Mouse (Mus musculus) stomach, embryonic 16.5 days (tissue): ENCODE results near the gene R3hdm4. TPM values are rescaled to one million over a fixed set of nuclear protein-coding genes. Genes with fewer than 3 reads are reported as not detected.
"Not testable (repeated sequence)": the region's sequence is repeated elsewhere in the genome, so short reads cannot be mapped to it uniquely, and the experiment has no call there.

Source experiments
- ATAC-seq: fragments of 200-750 bp; cut with Nextera tagmentation; 2 replicates; pipeline ENCODE4 v1.8.0; 2017; ENCODE audit warnings: moderate number of reproducible peaks, moderate TSS enrichment; ENCODE audit not compliant: insufficient read depth, low FRiP score
- H3K27ac ChIP-seq: fragments of 300-500 bp; sonication (generic); 2 replicates; pipeline ENCODE4 v1.5.1; 2014; ENCODE audit warnings: low read length
- H3K27me3 ChIP-seq: fragments of 300-500 bp; sonication (generic); 2 replicates; pipeline ENCODE4 v1.6.1; 2014; ENCODE audit warnings: low read length, control low read depth, mixed read lengths; ENCODE audit not compliant: control insufficient read depth, insufficient read depth
- H3K36me3 ChIP-seq: fragments of 300-500 bp; sonication (generic); 2 replicates; pipeline ENCODE4 v1.6.1; 2014; ENCODE audit warnings: low read length; ENCODE audit not compliant: control insufficient read depth, insufficient read depth
- H3K4me1 ChIP-seq: fragments of 300-500 bp; sonication (generic); 2 replicates; pipeline ENCODE4 v1.6.1; 2014; ENCODE audit warnings: low read length, control low read depth, mixed read lengths; ENCODE audit not compliant: control insufficient read depth, insufficient read depth
- H3K4me2 ChIP-seq: fragments of 300-500 bp; sonication (generic); 2 replicates; pipeline ENCODE4 v1.6.1; 2014; ENCODE audit warnings: low read depth, low read length, mixed read lengths
- H3K4me3 ChIP-seq: fragments of 300-500 bp; sonication (generic); replicated peaks from 2 replicates; pipeline ENCODE4 v1.5.1; 2014; ENCODE audit warnings: mild to moderate bottlenecking, low read length
- H3K9ac ChIP-seq: fragments of 300-500 bp; sonication (generic); 2 replicates; pipeline ENCODE4 v1.6.1; 2014; ENCODE audit warnings: low read length
- H3K9me3 ChIP-seq: fragments of 300-500 bp; sonication (generic); replicated peaks from 2 replicates; pipeline ENCODE4 v1.6.1; 2016; ENCODE audit warnings: low read length, control low read depth; ENCODE audit not compliant: control insufficient read depth
- WGBS: fragments of 180-500 bp; shearing (Covaris S2); extraction: QIAGEN DNeasy Blood & Tissue Kit; methylation state at CpG from one replicate; pipeline ENCODE4 v1.1.7; 2014; 5-methylcytosine and 5-hydroxymethylcytosine counted together
- polyA plus RNA-seq: library from polyadenylated mRNA; unstranded; fragments of >200 nt; fragmentation: Nextera tagmentation; extraction: Ambion mirVana; gene quantifications from 2 replicates; pipeline ENCODE4 v1.2.1, GENCODE M21; 2015

Gene R3hdm4
- polyA plus RNA-seq, 1 experiment from 2014 or later = 160 TPM

- under 1% methylated on average over 61 of the region's 61 CpGs for WGBS
- Histone ChIP-seq H3K36me3 (no peaks in the 10 kb centered on the region; the same call in 1 of the 2 replicates), H3K27ac (peak within 1 kb of the TSS; percentile 74), H3K4me3 (peak within 1 kb of the TSS; percentile 96), H3K9ac (peak within 1 kb of the TSS; percentile 92), H3K4me2 (peak within 1 kb of the TSS; percentile 68), H3K4me1 (peaks cover 7% of the 10 kb centered on the region), H3K27me3 (no peaks in the 10 kb centered on the region), H3K9me3 (no peaks in the 10 kb centered on the region)
- ATAC-seq = peak; percentile 96
These were observed 39.0 kb upstream of the R3hdm4 start, which contains the start of gene Wdr18 for GRCm38 (mm10) chr10:79959847-79960601. Wdr18 (plus strand) TSS chr10:79960152.

- peak overlapping the region; percentile 29; the same call in 1 of the 2 replicates for H3K4me2 ChIP-seq
- H3K4me1 ChIP-seq, H3K27ac ChIP-seq, H3K9ac ChIP-seq, H3K9me3 ChIP-seq, ATAC-seq, H3K36me3 ChIP-seq, H3K27me3 ChIP-seq: not testable (repeated sequence)
- H3K4me3 ChIP-seq = peak overlapping the region; percentile 96
- WGBS = 30% methylated on average over 10 of the region's 10 CpGs
These were observed 38.4 kb upstream of the R3hdm4 start for GRCm38 (mm10) chr10:79959412-79959811.

- no peak for ATAC-seq
- Histone ChIP-seq H3K4me2 (peak overlapping the region; percentile 32; the same call in 1 of the 2 replicates), H3K4me1 (peaks cover 7% of the 10 kb centered on the region), H3K27ac (no peak overlapping the region), H3K27me3 (no peaks in the 10 kb centered on the region), H3K36me3 (no peaks in the 10 kb centered on the region), H3K9me3 (no peaks in the 10 kb centered on the region), H3K4me3 (no peak overlapping the region; the same call in 1 of the 2 replicates), H3K9ac (peak overlapping the region; percentile 48; the same call in 1 of the 2 replicates)
- 10% methylated on average over 21 of the region's 21 CpGs for WGBS
These were observed 37.3 kb upstream of the R3hdm4 start for GRCm38 (mm10) chr10:79958140-79958816.

- Histone ChIP-seq H3K4me2 (no peak overlapping the region), H3K9me3 (no peaks in the 10 kb centered on the region), H3K4me1 (peaks cover 7% of the 10 kb centered on the region), H3K36me3 (no peaks in the 10 kb centered on the region), H3K27ac (no peak overlapping the region), H3K4me3 (no peak overlapping the region), H3K27me3 (no peaks in the 10 kb centered on the region), H3K9ac (no peak overlapping the region)
- 40% methylated on average over 4 of the region's 4 CpGs for WGBS
- no peak for ATAC-seq
These were observed 35.7 kb upstream of the R3hdm4 start for GRCm38 (mm10) chr10:79956643-79957154.

GRCm38 (mm10) chr10:79955691-79956090 is 34.7 kb upstream of the R3hdm4 start:
- no peak for ATAC-seq
- Histone ChIP-seq H3K27ac (no peak overlapping the region), H3K9ac (0 out of 2 replicates have a peak overlapping the region, but pooled peaks have one; percentile 25), H3K4me3 (no peak overlapping the region), H3K4me1 (peaks cover 2% of the 10 kb centered on the region), H3K4me2 (no peak overlapping the region), H3K9me3 (no peaks in the 10 kb centered on the region), H3K36me3 (peaks cover 3% of the 10 kb centered on the region; the same call in 1 of the 2 replicates), H3K27me3 (no peaks in the 10 kb centered on the region)
- WGBS = 69% methylated on average over 9 of the region's 9 CpGs

- Histone ChIP-seq H3K27me3 (no peaks in the 10 kb centered on the region), H3K4me1 (no peaks in the 10 kb centered on the region; the same call in 1 of the 2 replicates), H3K36me3 (peaks cover 10% of the 10 kb centered on the region), H3K4me2 (no peak overlapping the region), H3K4me3 (no peak overlapping the region), H3K9ac (no peak overlapping the region), H3K27ac (no peak overlapping the region), H3K9me3 (no peaks in the 10 kb centered on the region)
- ATAC-seq = no peak
- WGBS = 86% methylated on average over 6 of the region's 6 CpGs
These were observed 32.9 kb upstream of the R3hdm4 start for GRCm38 (mm10) chr10:79953946-79954345.

- peaks cover 19% of the 10 kb centered on the region for H3K4me1 ChIP-seq
- H3K27ac ChIP-seq = no peak overlapping the region
- no peak overlapping the region for H3K4me3 ChIP-seq
- WGBS = 85% methylated on average over 18 of the region's 18 CpGs
- no peak for ATAC-seq
- H3K9ac ChIP-seq = no peak overlapping the region
- H3K27me3 ChIP-seq = no peaks in the 10 kb centered on the region
- no peak overlapping the region for H3K4me2 ChIP-seq
- peaks cover 11% of the 10 kb centered on the region for H3K36me3 ChIP-seq
- no peaks in the 10 kb centered on the region for H3K9me3 ChIP-seq
These were observed 29.7 kb upstream of the R3hdm4 start for GRCm38 (mm10) chr10:79950661-79951060.

GRCm38 (mm10) chr10:79949873-79950272 is 28.9 kb upstream of the R3hdm4 start:
- H3K4me3 ChIP-seq = no peak overlapping the region
- no peak overlapping the region for H3K27ac ChIP-seq
- 76% methylated on average over 4 of the region's 4 CpGs for WGBS
- H3K9me3 ChIP-seq = no peaks in the 10 kb centered on the region
- no peak for ATAC-seq
- H3K9ac ChIP-seq = no peak overlapping the region
- peaks cover 25% of the 10 kb centered on the region for H3K4me1 ChIP-seq
- H3K36me3 ChIP-seq = peaks cover 11% of the 10 kb centered on the region
- H3K27me3 ChIP-seq = no peaks in the 10 kb centered on the region
- H3K4me2 ChIP-seq = no peak overlapping the region

- H3K4me1 ChIP-seq = peaks cover 39% of the 10 kb centered on the region
These were observed 26.5 kb upstream of the R3hdm4 start for GRCm38 (mm10) chr10:79947502-79947901.

More at GRCm38 (mm10) chr10:79947502-79947901, 26.5 kb upstream of the R3hdm4 start:
- Histone ChIP-seq H3K36me3 (peaks cover 11% of the 10 kb centered on the region), H3K4me3 (no peak overlapping the region; the same call in 1 of the 2 replicates), H3K9ac (peak overlapping the region; percentile 45; the same call in 1 of the 2 replicates), H3K27me3 (no peaks in the 10 kb centered on the region), H3K4me2 (peak overlapping the region; percentile 37), H3K27ac (peak overlapping the region; percentile 84; the same call in 1 of the 2 replicates), H3K9me3 (no peaks in the 10 kb centered on the region)
- no peak for ATAC-seq
- WGBS = 58% methylated on average over 6 of the region's 6 CpGs
